Mouse (Mus musculus) limb, embryonic 11.5 days (tissue): ENCODE data around the gene Selp. TPM values are rescaled to one million over a fixed set of nuclear protein-coding genes. Genes with fewer than 3 reads are reported as not detected.

Experiments
- ATAC-seq: fragments of 200-750 bp; cut with Nextera tagmentation; 2 replicates; pipeline ENCODE4 v1.8.0; 2017; ENCODE audit warnings: low read depth; ENCODE audit not compliant: insufficient number of reproducible peaks, low FRiP score, low TSS enrichment
- DNase-seq: peaks from one replicate; pipeline ENCODE4 v3.0.0-alpha.2; 2015; ENCODE audit warnings: low spot score
- H3K27ac ChIP-seq: fragments of 300-500 bp; sonication (generic); replicated peaks from 2 replicates; pipeline ENCODE4 v1.5.1; 2014; ENCODE audit warnings: low read depth, mild to moderate bottlenecking, low read length
- H3K27me3 ChIP-seq: fragments of 300-500 bp; sonication (generic); 2 replicates; pipeline ENCODE4 v1.6.1; 2014; ENCODE audit warnings: mild to moderate bottlenecking, low read length, mixed read lengths; ENCODE audit not compliant: control insufficient read depth, insufficient read depth
- H3K36me3 ChIP-seq: fragments of 300-500 bp; sonication (generic); 2 replicates; pipeline ENCODE4 v1.6.1; 2014; ENCODE audit warnings: mild to moderate bottlenecking, low read length, moderate library complexity, mixed read lengths; ENCODE audit not compliant: control insufficient read depth, insufficient read depth
- H3K4me1 ChIP-seq: fragments of 300-500 bp; sonication (generic); 2 replicates; pipeline ENCODE4 v1.6.1; 2014; ENCODE audit warnings: low read length, mixed read lengths; ENCODE audit not compliant: control insufficient read depth, insufficient read depth
- H3K4me2 ChIP-seq: fragments of 300-500 bp; sonication (generic); 2 replicates; pipeline ENCODE4 v1.6.1; 2014; ENCODE audit warnings: low read depth, mild to moderate bottlenecking, moderate library complexity; ENCODE audit not compliant: severe bottlenecking
- H3K4me3 ChIP-seq: fragments of 300-500 bp; sonication (generic); 2 replicates; pipeline ENCODE4 v1.5.1; 2014; ENCODE audit warnings: low read depth, low read length
- H3K9ac ChIP-seq: fragments of 300-500 bp; sonication (generic); 2 replicates; pipeline ENCODE4 v1.6.1; 2014; ENCODE audit warnings: mild to moderate bottlenecking, low read length
- H3K9me3 ChIP-seq: fragments of 300-500 bp; sonication (generic); 2 replicates; pipeline ENCODE4 v1.6.1; 2016; ENCODE audit warnings: low read length; ENCODE audit not compliant: control insufficient read depth
- WGBS: fragments of 180-500 bp; shearing (Covaris S2); extraction: QIAGEN DNeasy Blood & Tissue Kit; methylation state at CpG from one replicate; pipeline ENCODE4 v1.1.7; 2014; 5-methylcytosine and 5-hydroxymethylcytosine counted together
- polyA plus RNA-seq: library from polyadenylated mRNA; unstranded; fragments of >200 nt; fragmentation: Nextera tagmentation; extraction: Ambion mirVana; gene quantifications from 2 replicates; pipeline ENCODE4 v1.2.1, GENCODE M21; 2014

The Selp gene
- polyA plus RNA-seq, 1 experiment from 2014 or later: 0.07 TPM

DNA sequence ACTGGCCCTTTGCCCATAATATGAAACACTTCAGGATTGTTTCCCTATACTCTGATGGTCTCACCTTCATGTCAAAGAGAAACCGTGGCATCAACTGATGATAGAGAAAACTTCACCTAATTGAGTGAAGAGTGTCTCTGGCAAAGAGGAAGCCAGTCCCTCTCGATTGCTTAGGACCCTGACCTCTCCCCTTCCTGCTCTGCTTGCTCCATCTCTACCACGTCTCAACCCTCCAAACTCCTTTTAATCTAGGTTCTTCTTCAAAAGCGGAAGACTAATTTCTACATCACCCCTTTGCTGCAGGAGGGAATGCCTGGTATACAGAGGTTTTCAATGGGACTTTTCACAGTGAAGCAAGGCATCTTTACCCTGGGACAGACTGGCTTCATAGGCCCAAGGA is 58.1 kb downstream of the Selp start:
- no peak for ATAC-seq
- H3K4me2 ChIP-seq: no peak overlapping the region
- no peaks in the 10 kb centered on the region for H3K27me3 ChIP-seq
- H3K27ac ChIP-seq: no peak overlapping the region
- no peak for DNase-seq
- no peaks in the 10 kb centered on the region for H3K36me3 ChIP-seq
- no peaks in the 10 kb centered on the region for H3K4me1 ChIP-seq
- H3K9me3 ChIP-seq: no peaks in the 10 kb centered on the region
- no peak overlapping the region for H3K9ac ChIP-seq
- H3K4me3 ChIP-seq: no peak overlapping the region
- WGBS: 86% methylated on average over 4 of the region's 4 CpGs

DNA sequence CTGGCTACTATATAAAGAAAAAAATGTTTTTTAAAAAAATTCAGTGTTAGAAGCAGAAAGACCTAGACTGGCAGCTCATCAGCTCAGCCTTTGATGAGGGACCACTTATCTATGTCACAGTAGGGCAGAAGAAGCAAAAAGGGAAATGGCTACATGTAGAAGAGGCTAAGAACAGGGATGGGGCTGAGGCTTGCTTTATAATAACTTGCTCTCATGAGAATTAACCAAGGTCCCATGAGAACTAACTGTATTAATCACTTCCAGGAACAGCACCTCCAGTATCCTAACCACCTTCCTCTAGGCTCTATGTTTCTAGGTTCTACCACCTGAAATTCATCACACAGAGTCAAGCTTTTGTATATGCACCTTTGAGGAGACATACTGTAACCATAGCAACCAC is 61.8 kb downstream of the Selp start:
- DNase-seq (no peak), ATAC-seq (no peak)
- no peak overlapping the region for H3K4me3 ChIP-seq
- no peak overlapping the region for H3K4me2 ChIP-seq
- no peaks in the 10 kb centered on the region for H3K9me3 ChIP-seq
- H3K27me3 ChIP-seq: no peaks in the 10 kb centered on the region
- no peaks in the 10 kb centered on the region for H3K36me3 ChIP-seq
- no peak overlapping the region for H3K9ac ChIP-seq
- H3K4me1 ChIP-seq: no peaks in the 10 kb centered on the region
- no peak overlapping the region for H3K27ac ChIP-seq

DNA sequence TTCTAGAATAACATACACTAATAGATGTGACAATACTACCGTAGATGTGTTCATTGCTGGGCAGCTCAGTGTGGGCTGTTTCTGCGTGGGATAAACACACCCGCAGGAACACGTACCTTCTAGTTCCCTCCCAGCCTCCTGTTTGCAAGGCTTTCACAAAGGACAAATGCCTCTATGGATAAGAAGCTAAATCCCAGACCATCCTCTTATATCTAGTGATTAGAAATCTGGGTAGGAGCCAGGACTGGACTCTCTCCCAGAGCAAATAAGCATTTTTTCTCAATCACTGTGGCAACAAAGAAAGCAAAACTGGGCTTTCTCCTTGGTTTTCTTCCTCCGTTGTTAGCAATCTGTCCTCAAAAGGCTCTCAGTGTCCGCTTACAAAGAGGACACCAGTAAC is 63.4 kb downstream of the Selp start:
- H3K4me3 ChIP-seq: no peak overlapping the region
- H3K4me1 ChIP-seq: no peaks in the 10 kb centered on the region
- ATAC-seq: no peak
- 89% methylated on average over 6 of the region's 6 CpGs for WGBS
- no peaks in the 10 kb centered on the region for H3K27me3 ChIP-seq
- no peak overlapping the region for H3K27ac ChIP-seq
- H3K9ac ChIP-seq: no peak overlapping the region
- no peak overlapping the region for H3K4me2 ChIP-seq
- no peaks in the 10 kb centered on the region for H3K36me3 ChIP-seq
- no peak for DNase-seq
- H3K9me3 ChIP-seq: no peaks in the 10 kb centered on the region

- Histone ChIP-seq H3K9ac (no peak overlapping the region), H3K36me3 (no peaks in the 10 kb centered on the region), H3K4me2 (no peak overlapping the region), H3K4me1 (no peaks in the 10 kb centered on the region), H3K4me3 (no peak overlapping the region), H3K27me3 (no peaks in the 10 kb centered on the region), H3K27ac (no peak overlapping the region), H3K9me3 (no peaks in the 10 kb centered on the region)
- 53% methylated on average over 16 of the region's 16 CpGs for WGBS
- DNase-seq: peak; percentile 78
- ATAC-seq: peak; percentile 62; the same call in 1 of the 2 replicates
These were observed 69.2 kb downstream of the Selp start for GRCm38 (mm10) chr1:164184142-164184870.

DNA sequence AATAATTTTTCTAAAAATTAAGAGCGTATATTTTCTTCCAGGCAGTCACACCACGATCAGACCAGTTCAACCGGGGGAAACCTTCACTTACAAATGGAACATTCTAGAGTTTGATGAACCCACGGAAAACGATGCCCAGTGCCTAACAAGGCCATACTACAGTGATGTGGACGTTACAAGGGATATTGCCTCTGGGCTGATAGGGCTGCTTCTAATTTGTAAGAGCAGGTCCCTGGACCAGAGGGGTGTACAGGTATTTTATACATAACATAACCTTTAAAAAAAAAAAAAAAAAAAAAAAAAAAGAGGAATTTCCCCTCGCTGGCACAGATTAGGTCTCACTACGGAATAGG is 69.8 kb downstream of the Selp start:
- ATAC-seq: no peak
- WGBS: 46% methylated on average over 8 of the region's 8 CpGs

DNA sequence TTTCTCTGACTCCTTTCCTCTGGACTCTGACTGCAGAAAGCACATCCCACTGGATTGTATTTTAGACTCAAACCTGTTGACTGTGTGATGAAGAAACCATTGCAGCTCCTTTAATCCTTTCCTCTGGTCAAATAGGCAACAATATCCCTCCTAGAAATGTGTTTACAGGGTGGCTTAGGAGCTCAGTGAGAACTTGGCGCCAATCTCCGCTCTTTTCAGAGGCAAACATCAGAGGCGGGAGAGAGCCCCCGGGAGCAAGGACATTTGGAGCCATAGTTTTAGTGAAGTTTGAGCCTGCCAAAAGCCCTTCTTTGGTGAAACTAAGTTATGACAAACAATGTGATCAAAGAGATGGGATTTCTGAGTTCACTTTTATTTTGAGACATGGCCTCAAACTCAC is 70.3 kb downstream of the Selp start:
- Histone ChIP-seq H3K27me3 (no peaks in the 10 kb centered on the region), H3K27ac (no peak overlapping the region), H3K4me3 (no peak overlapping the region), H3K9ac (no peak overlapping the region), H3K4me2 (no peak overlapping the region), H3K9me3 (no peaks in the 10 kb centered on the region), H3K36me3 (no peaks in the 10 kb centered on the region), H3K4me1 (no peaks in the 10 kb centered on the region)
- no peak for ATAC-seq
- DNase-seq: no peak
- WGBS: 79% methylated on average over 4 of the region's 4 CpGs

More for the DNA sequence above, 69.8 kb downstream of the Selp start:
- Histone ChIP-seq H3K4me2 (no peak overlapping the region), H3K27me3 (no peaks in the 10 kb centered on the region), H3K4me1 (no peaks in the 10 kb centered on the region), H3K9me3 (no peaks in the 10 kb centered on the region), H3K36me3 (no peaks in the 10 kb centered on the region), H3K9ac (no peak overlapping the region), H3K27ac (no peak overlapping the region), H3K4me3 (no peak overlapping the region)
- no peak for DNase-seq

- no peaks in the 10 kb centered on the region for H3K36me3 ChIP-seq
- WGBS: 88% methylated on average over 1 of the region's 1 CpGs
- no peak overlapping the region for H3K27ac ChIP-seq
- no peaks in the 10 kb centered on the region for H3K4me1 ChIP-seq
- ATAC-seq (no peak), DNase-seq (no peak)
- H3K9me3 ChIP-seq: no peaks in the 10 kb centered on the region
- no peak overlapping the region for H3K4me2 ChIP-seq
- H3K4me3 ChIP-seq: no peak overlapping the region
- H3K27me3 ChIP-seq: no peaks in the 10 kb centered on the region
- H3K9ac ChIP-seq: no peak overlapping the region
These were observed 72.0 kb downstream of the Selp start for GRCm38 (mm10) chr1:164187002-164187560.

GRCm38 (mm10) chr1:164199551-164199950 is 84.5 kb downstream of the Selp start:
- DNase-seq (no peak), ATAC-seq (no peak)
- no peak overlapping the region for H3K4me3 ChIP-seq
- H3K4me2 ChIP-seq: no peak overlapping the region
- H3K27ac ChIP-seq: no peak overlapping the region
- H3K36me3 ChIP-seq: no peaks in the 10 kb centered on the region
- 90% methylated on average over 4 of the region's 4 CpGs for WGBS
- no peaks in the 10 kb centered on the region for H3K4me1 ChIP-seq
- no peaks in the 10 kb centered on the region for H3K9me3 ChIP-seq
- H3K9ac ChIP-seq: no peak overlapping the region
- no peaks in the 10 kb centered on the region for H3K27me3 ChIP-seq
